ENCODE assay signal across 22 mouse cellular contexts in genomic region chr16:9768981-9769380, GRCm38 (mm10).
"Had no signal": no experiment of that assay in that cellular context is flagged by ENCODE, and none has a peak within 500 bp of the region (broad histone marks: within the 10 kb centered on the region; RNA-seq: fewer than 3 reads in every experiment).

No protein-coding gene starts in this region.

- H3K4me3 ChIP-seq: kidney, embryonic 15.5 days; limb, embryonic 10.5 days; limb, embryonic 13.5 days; liver, embryonic 12.5 days; liver, embryonic 15.5 days; lung, embryonic 15.5 days; megakaryocyte, embryonic 14.5 days; midbrain, embryonic 10.5 days; midbrain, embryonic 13.5 days; myocyte; neural tube, embryonic 13.5 days; stomach, embryonic 15.5 days had no signal

- DNase-seq: kidney, adult 8-10 months; kidney, postnatal 36 days; liver; lung, adult 18-20 months; lung, postnatal 36 days; retina, postnatal 1 day; spleen, adult 18-20 months; thymus, adult 2 months; thymus, postnatal 14 days; thymus, postnatal 4 days had no signal

- H3K27ac ChIP-seq: kidney, embryonic 15.5 days; limb, embryonic 10.5 days; limb, embryonic 13.5 days; liver, embryonic 12.5 days; liver, embryonic 15.5 days; lung, embryonic 15.5 days; midbrain, embryonic 10.5 days; midbrain, embryonic 13.5 days; neural tube, embryonic 13.5 days; stomach, embryonic 15.5 days had no signal

- H3K4me1 ChIP-seq: kidney, embryonic 15.5 days; limb, embryonic 10.5 days; limb, embryonic 13.5 days; liver, embryonic 12.5 days; liver, embryonic 15.5 days; megakaryocyte, embryonic 14.5 days; midbrain, embryonic 10.5 days; midbrain, embryonic 13.5 days; neural tube, embryonic 13.5 days; stomach, embryonic 15.5 days had no signal
